11 mouse cellular contexts compared by ENCODE assay signal in the genomic region with DNA sequence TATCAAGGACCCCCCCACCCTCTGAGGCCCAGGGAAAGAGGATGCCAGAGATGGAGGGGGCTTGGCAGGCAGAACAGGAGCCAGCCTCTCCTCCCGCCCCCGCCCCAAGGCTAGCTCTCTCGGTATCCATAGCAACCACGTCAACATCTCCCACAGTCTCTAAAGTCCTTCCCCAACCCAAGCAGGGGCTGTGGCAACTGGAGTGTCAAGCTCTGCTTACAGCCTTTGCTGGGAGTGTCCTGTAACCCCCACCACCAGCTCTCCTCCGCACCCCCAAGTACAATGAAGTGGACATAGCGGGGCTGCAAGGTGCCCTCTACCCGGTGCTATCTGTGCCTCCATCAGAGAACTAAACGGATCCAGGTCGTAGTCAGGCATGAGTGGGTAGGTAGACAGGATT. TPM values are rescaled to one million over a fixed set of nuclear protein-coding genes. Genes with fewer than 3 reads are reported as not detected.
DNase-seq lines count a peak whose midpoint lies in the region; ATAC-seq lines count a peak whose summit lies in the region.
"Had no signal": no experiment of that assay in that cellular context is flagged by ENCODE, and none has a peak within 500 bp of the region (broad histone marks: within the 10 kb centered on the region; RNA-seq: fewer than 3 reads in every experiment).

No protein-coding gene starts in this region.

- ATAC-seq in heart, embryonic 15.5 days (replicated peaks; ENCODE audit: insufficient number of reproducible peaks, insufficient read depth, low FRiP score, low read depth): no peak
- no peak for ATAC-seq in liver, embryonic 13.5 days (ENCODE audit: low read depth)

- peak overlapping the region; percentile 34; the same call in 1 of the 2 replicates for H3K9ac ChIP-seq in heart, embryonic 15.5 days
- H3K9ac ChIP-seq in liver, embryonic 13.5 days: peak overlapping the region; percentile 98
- H3K9ac ChIP-seq: stomach, embryonic 15.5 days had no signal

- 49% methylated on average over 9 of the region's 9 CpGs for WGBS in heart, embryonic 15.5 days
- 54% methylated on average over 9 of the region's 9 CpGs for WGBS in liver, embryonic 13.5 days (ENCODE audit: insufficient replicate concordance)

- H3K9me3 ChIP-seq in heart, embryonic 15.5 days (replicated peaks): no peaks in the 10 kb centered on the region
- H3K9me3 ChIP-seq in liver, embryonic 13.5 days (replicated peaks): no peaks in the 10 kb centered on the region
- H3K9me3 ChIP-seq: stomach, embryonic 15.5 days had no signal

- no peak overlapping the region for H3K27ac ChIP-seq in heart, embryonic 15.5 days
- H3K27ac ChIP-seq in liver, embryonic 13.5 days: peak overlapping the region; percentile 99
- H3K27ac ChIP-seq: stomach, embryonic 15.5 days had no signal

- no peaks in the 10 kb centered on the region for H3K36me3 ChIP-seq in heart, embryonic 15.5 days
- H3K36me3 ChIP-seq in liver, embryonic 13.5 days: peaks cover 14% of the 10 kb centered on the region
- H3K36me3 ChIP-seq: stomach, embryonic 15.5 days had no signal

- H3K4me1 ChIP-seq in heart, embryonic 15.5 days (replicated peaks): peaks cover 86% of the 10 kb centered on the region
- H3K4me1 ChIP-seq in liver, embryonic 13.5 days (replicated peaks): peaks cover 88% of the 10 kb centered on the region

- H3K27me3 ChIP-seq in heart, embryonic 15.5 days: no peaks in the 10 kb centered on the region
- no peaks in the 10 kb centered on the region for H3K27me3 ChIP-seq in liver, embryonic 13.5 days
- H3K27me3 ChIP-seq: stomach, embryonic 15.5 days had no signal

- no peak for DNase-seq in heart, postnatal 4 days
- peak; percentile 67 to 70 for DNase-seq in right cerebral cortex, adult 2 months (ENCODE audit: low spot score in 2 of 2)
- DNase-seq in right cerebral cortex, postnatal 36 days (ENCODE audit: low spot score in 2 of 2): no peak
- no peak for DNase-seq in liver, embryonic 13.5 days
- DNase-seq in T-cell, adult 2 months (ENCODE audit: low spot score): no peak
- no peak for DNase-seq in adrenal gland, postnatal 10 days
- no peak for DNase-seq in adipocyte (ENCODE audit: low spot score)
- DNase-seq: embryo, embryonic 11 days; kidney, postnatal 25 days had no signal

- H3K4me2 ChIP-seq in heart, embryonic 15.5 days: peak overlapping the region; percentile 19; the same call in 1 of the 2 replicates
- H3K4me2 ChIP-seq in liver, embryonic 13.5 days: peak overlapping the region; percentile 100
- H3K4me2 ChIP-seq: stomach, embryonic 15.5 days had no signal

- no peak overlapping the region for H3K4me3 ChIP-seq in heart, embryonic 15.5 days
- H3K4me3 ChIP-seq in liver, embryonic 13.5 days (replicated peaks): peak overlapping the region; percentile 96
- H3K4me3 ChIP-seq: stomach, embryonic 15.5 days had no signal

RNA-seq across cellular contexts. Expression of a gene that starts 3.2 kb away (rescaled TPM):
- 4.7 and 6.4 TPM in 2 replicates for polyA plus RNA-seq in heart, embryonic 15.5 days (2015; fragmentation: Nextera tagmentation; extraction: Ambion mirVana)
- 10 to 100 TPM in 1 of 2 experiments, 1 to 10 TPM in 1; 9.6 to 10.4 TPM for total RNA-seq in heart, postnatal 4 days (2021)
- 13.4 and 14.1 TPM in 2 replicates for polyA plus RNA-seq in liver, embryonic 13.5 days (2015; fragmentation: Nextera tagmentation; extraction: Ambion mirVana)
- total RNA-seq in adrenal gland, postnatal 10 days (2021): 10 to 100 TPM; 12.4 to 14.1 TPM

RNA-seq across cellular contexts. Expression of a gene that starts 12.6 kb away (rescaled TPM):
- 13.6 and 20.2 TPM in 2 replicates for polyA plus RNA-seq in heart, embryonic 15.5 days (2015; fragmentation: Nextera tagmentation; extraction: Ambion mirVana)
- 10 to 100 TPM; 22.4 to 26.2 TPM for total RNA-seq in heart, postnatal 4 days (2021)
- polyA plus RNA-seq in liver, embryonic 13.5 days (2015; fragmentation: Nextera tagmentation; extraction: Ambion mirVana): 13.4 and 13.8 TPM in 2 replicates
- total RNA-seq in adrenal gland, postnatal 10 days (2021): 10 to 100 TPM; 31.9 to 44.5 TPM

RNA-seq across cellular contexts. Expression of a gene that starts 16.2 kb away (rescaled TPM):
- 84.2 and 110 TPM in 2 replicates for polyA plus RNA-seq in heart, embryonic 15.5 days (2015; fragmentation: Nextera tagmentation; extraction: Ambion mirVana)
- 10 to 100 TPM; 93.6 to 95.0 TPM for total RNA-seq in heart, postnatal 4 days (2021)
- 45.1 and 51.7 TPM in 2 replicates for polyA plus RNA-seq in liver, embryonic 13.5 days (2015; fragmentation: Nextera tagmentation; extraction: Ambion mirVana)
- 100 to 1,000 TPM; 108 to 113 TPM for total RNA-seq in adrenal gland, postnatal 10 days (2021)

RNA-seq across cellular contexts. Expression of a gene that starts 28.7 kb away (rescaled TPM):
- 55.9 and 71.6 TPM in 2 replicates for polyA plus RNA-seq in heart, embryonic 15.5 days (2015; fragmentation: Nextera tagmentation; extraction: Ambion mirVana)
- total RNA-seq in heart, postnatal 4 days (2021): 10 to 100 TPM; 27.0 to 30.4 TPM
- polyA plus RNA-seq in liver, embryonic 13.5 days (2015; fragmentation: Nextera tagmentation; extraction: Ambion mirVana): 52.0 and 54.6 TPM in 2 replicates
- total RNA-seq in adrenal gland, postnatal 10 days (2021): 10 to 100 TPM; 41.8 to 42.3 TPM

RNA-seq across cellular contexts. Expression of a gene that starts 28.7 kb away (rescaled TPM):
- polyA plus RNA-seq in heart, embryonic 15.5 days (2015; fragmentation: Nextera tagmentation; extraction: Ambion mirVana): 3.0 and 3.9 TPM in 2 replicates
- 1 to 10 TPM; 2.6 to 2.9 TPM for total RNA-seq in heart, postnatal 4 days (2021)
- 5.7 and 6.3 TPM in 2 replicates for polyA plus RNA-seq in liver, embryonic 13.5 days (2015; fragmentation: Nextera tagmentation; extraction: Ambion mirVana)
- 1 to 10 TPM; 3.9 to 5.1 TPM for total RNA-seq in adrenal gland, postnatal 10 days (2021)

Comparison
In these comparisons a context has a peak if more than half of its experiments do, and no peak if none do; other contexts are left out.
1. DNase-seq: peak in right cerebral cortex, adult 2 months (2 of 2); none in heart, postnatal 4 days (single experiment), right cerebral cortex, postnatal 36 days (0 of 2), liver, embryonic 13.5 days (single experiment), T-cell, adult 2 months (single experiment), adrenal gland, postnatal 10 days (single experiment) and adipocyte (single experiment).